Mouse (Mus musculus) cerebellum, adult 2 months (tissue): Measurements from ENCODE around the gene Hapln2. TPM values are rescaled to one million over a fixed set of nuclear protein-coding genes. Genes with fewer than 3 reads are reported as not detected.

Experiments
- DNase-seq, 2 experiments: peaks; one replicate each; pipeline ENCODE4 v3.0.0; 2021
- H3K27ac ChIP-seq: fragments of 200-500 bp; 2 replicates; pipeline ENCODE4 v1.5.1; 2012; ENCODE audit warnings: low read length, control low read depth, inconsistent platforms; ENCODE audit not compliant: insufficient read depth
- H3K27me3 ChIP-seq: fragments of 200-500 bp; 2 replicates; pipeline ENCODE4 v1.6.1; 2012; ENCODE audit warnings: inconsistent platforms, mild to moderate bottlenecking, low read length, moderate library complexity; ENCODE audit not compliant: control insufficient read depth, insufficient read depth
- H3K4me1 ChIP-seq: fragments of 200-500 bp; 2 replicates; pipeline ENCODE4 v1.6.1; 2011; ENCODE audit warnings: low read length; ENCODE audit not compliant: control insufficient read depth, insufficient read depth
- H3K4me3 ChIP-seq: fragments of 200-500 bp; replicated peaks from 2 replicates; pipeline ENCODE3; 2011; ENCODE audit warnings: mild to moderate bottlenecking, low read depth, low read length, control low read depth; ENCODE audit not compliant: insufficient read depth
- CTCF ChIP-seq: fragments of 200-500 bp; IDR thresholded peaks from 2 replicates; pipeline ENCODE4 v1.5.1; 2011; ENCODE audit warnings: low read depth, mild to moderate bottlenecking, control low read depth, low read length, moderate library complexity, borderline replicate concordance; ENCODE audit not compliant: insufficient read depth
- POLR2A ChIP-seq: fragments of 200-500 bp; IDR thresholded peaks from 2 replicates; pipeline ENCODE4 v1.6.1; 2011; ENCODE audit warnings: low read length, control low read depth, borderline replicate concordance; ENCODE audit not compliant: insufficient read depth
- WGBS: fragments of 180-500 bp; shearing (Covaris S2); methylation state at CpG from one replicate; pipeline ENCODE4 v1.1.7; 2018; 5-methylcytosine and 5-hydroxymethylcytosine counted together
- polyA plus RNA-seq: library from polyadenylated mRNA; depleted of rRNA; stranded (reverse); fragments of >200 nt; gene quantifications from 2 replicates; pipeline ENCODE4 v1.2.3, GENCODE M21; 2012

The Hapln2 gene
- polyA plus RNA-seq, 1 experiment: 112 TPM

DNA sequence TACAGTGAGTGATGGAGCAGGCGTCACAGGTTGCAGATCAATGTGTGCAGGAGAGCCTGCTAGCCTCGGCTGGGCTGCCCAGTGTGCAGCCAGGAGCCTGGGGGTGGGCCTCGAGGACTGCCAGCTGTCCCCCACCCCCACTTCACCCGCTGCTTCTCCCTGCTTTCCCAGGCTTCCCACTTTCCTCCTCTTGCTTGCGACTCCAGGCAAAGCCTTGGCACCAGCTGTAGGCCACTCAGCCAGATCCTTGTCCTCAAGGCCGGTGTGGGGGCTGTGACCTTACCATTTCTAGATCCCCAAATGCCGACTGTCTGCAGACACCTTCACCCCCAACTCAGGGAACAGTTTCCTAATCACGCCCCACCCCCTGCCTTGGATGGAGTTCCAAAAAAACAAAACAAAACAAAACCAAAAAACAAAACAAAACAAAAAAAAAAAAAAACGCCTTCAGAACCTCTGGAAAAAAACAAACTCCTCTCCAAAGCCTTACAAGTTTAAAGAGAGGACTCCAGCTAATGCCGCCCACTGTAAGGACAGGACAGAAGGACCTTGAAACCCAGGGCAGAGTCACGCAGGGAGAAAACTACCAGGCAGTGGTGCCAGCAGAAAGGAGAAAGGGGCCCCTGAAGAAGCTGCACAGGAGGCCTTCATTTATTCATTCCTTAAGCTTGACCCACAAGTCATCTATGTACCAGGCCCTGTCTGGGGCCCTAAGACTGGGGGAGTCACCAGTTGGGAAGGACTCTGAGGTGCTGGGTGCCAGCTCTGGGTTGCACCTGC is 26.4 kb downstream of the Hapln2 start:
- WGBS: 31% methylated on average over 11 of the region's 11 CpGs
- no peaks in the 10 kb centered on the region; the same call in 1 of the 2 replicates for H3K4me1 ChIP-seq
- peaks cover 4% of the 10 kb centered on the region; the same call in 1 of the 2 replicates for H3K27me3 ChIP-seq
- peak overlapping the region; percentile 53 for H3K4me3 ChIP-seq
- H3K27ac ChIP-seq: no peak overlapping the region; the same call in 1 of the 2 replicates
- DNase-seq: peak in 1 of 2 experiments; percentile 28
- no peak for TF ChIP-seq CTCF
- no peak for TF ChIP-seq POLR2A

- no peaks in the 10 kb centered on the region; the same call in 1 of the 2 replicates for H3K4me1 ChIP-seq
- DNase-seq: peak; percentile 47 to 54
- TF ChIP-seq POLR2A: no peak
- TF ChIP-seq CTCF: no peak
- peak within 1 kb of the TSS; percentile 57; the same call in 1 of the 2 replicates for H3K27ac ChIP-seq
- under 1% methylated on average over 39 of the region's 39 CpGs for WGBS
- H3K27me3 ChIP-seq: peaks cover 4% of the 10 kb centered on the region; the same call in 1 of the 2 replicates
- H3K4me3 ChIP-seq: peak within 1 kb of the TSS; percentile 53
These were observed 27.2 kb downstream of the Hapln2 start, which contains the start of gene Bcan for GRCm38 (mm10) chr3:88000181-88000580. Bcan (minus strand) TSS chr3:88000230.

DNA sequence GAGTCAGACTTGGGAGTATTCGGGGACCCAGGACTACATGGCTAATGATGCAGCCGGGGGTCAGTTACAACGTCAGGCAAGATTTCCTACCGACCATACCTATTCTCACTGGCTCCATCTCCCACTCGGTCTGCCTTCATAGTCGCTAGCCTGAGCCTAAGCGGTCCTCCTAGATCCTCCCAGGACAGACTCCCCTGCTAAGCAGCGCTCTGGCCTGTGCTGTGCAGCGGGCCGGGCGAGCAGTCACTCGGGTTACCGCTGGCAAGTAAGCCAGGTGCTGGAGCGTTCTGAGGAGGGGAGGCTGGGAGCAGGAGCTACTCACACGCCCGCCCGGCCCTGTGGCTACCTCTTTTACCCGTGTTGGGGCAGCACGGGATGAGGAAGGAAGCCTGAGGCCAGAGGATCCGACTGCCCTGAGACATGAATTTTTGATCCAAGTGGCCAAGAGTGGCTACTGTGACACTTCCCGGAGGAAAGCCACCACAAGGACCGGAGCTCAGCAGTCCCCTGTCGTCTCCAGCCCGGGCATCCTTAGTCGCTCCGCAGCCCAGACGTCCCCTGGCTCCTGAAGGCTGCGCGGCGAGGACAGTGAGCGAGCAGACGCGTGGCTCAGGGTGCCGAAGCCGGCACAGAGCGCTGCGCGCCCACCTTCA is 28.0 kb downstream of the Hapln2 start:
- peak overlapping the region; percentile 57; the same call in 1 of the 2 replicates for H3K27ac ChIP-seq
- no peaks in the 10 kb centered on the region; the same call in 1 of the 2 replicates for H3K4me1 ChIP-seq
- under 1% methylated on average over 38 of the region's 38 CpGs for WGBS
- DNase-seq: no peak
- H3K27me3 ChIP-seq: peaks cover 4% of the 10 kb centered on the region; the same call in 1 of the 2 replicates
- TF ChIP-seq POLR2A (no peak), CTCF (no peak)
- H3K4me3 ChIP-seq: peak overlapping the region; percentile 53

DNA sequence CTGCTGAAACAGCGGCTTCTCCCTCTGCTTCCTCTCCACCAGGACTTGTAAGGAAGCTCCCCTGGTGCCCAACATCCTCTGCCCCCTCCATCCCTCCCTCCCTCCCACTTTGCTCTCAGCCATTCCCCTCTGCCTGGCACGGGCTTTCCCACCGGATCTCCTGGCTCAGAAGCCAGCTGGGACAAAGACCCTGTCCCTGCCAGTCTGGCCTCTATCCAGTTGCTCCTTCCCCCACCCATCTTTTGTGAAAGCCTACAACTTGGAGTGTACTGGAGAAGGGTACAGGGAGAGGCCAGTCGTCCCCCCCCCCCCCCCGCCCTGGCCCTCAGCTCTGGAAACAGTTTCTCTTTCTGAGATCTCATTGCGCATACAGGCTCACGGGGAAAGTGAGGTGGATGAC is 28.6 kb downstream of the Hapln2 start:
- H3K4me1 ChIP-seq: no peaks in the 10 kb centered on the region; the same call in 1 of the 2 replicates
- DNase-seq: peak in 1 of 2 experiments; percentile 33
- WGBS: 3% methylated on average over 7 of the region's 7 CpGs
- H3K4me3 ChIP-seq: peak overlapping the region; percentile 53
- no peak for TF ChIP-seq CTCF
- no peak for TF ChIP-seq POLR2A
- H3K27ac ChIP-seq: no peak overlapping the region
- peaks cover 4% of the 10 kb centered on the region; the same call in 1 of the 2 replicates for H3K27me3 ChIP-seq

GRCm38 (mm10) chr3:87996971-87997614 is 30.3 kb downstream of the Hapln2 start:
- peak overlapping the region; percentile 44 for H3K4me3 ChIP-seq
- no peaks in the 10 kb centered on the region; the same call in 1 of the 2 replicates for H3K4me1 ChIP-seq
- H3K27me3 ChIP-seq: peaks cover 4% of the 10 kb centered on the region; the same call in 1 of the 2 replicates
- DNase-seq: peak in 1 of 2 experiments; percentile 16
- no peak overlapping the region for H3K27ac ChIP-seq
- TF ChIP-seq POLR2A (no peak), CTCF (no peak)
- WGBS: 6% methylated on average over 49 of the region's 49 CpGs

- TF ChIP-seq CTCF (no peak), POLR2A (no peak)
- Histone ChIP-seq H3K27ac (no peak overlapping the region), H3K4me3 (no peak overlapping the region), H3K27me3 (peaks cover 4% of the 10 kb centered on the region; the same call in 1 of the 2 replicates), H3K4me1 (no peaks in the 10 kb centered on the region; the same call in 1 of the 2 replicates)
- WGBS: 20% methylated on average over 15 of the region's 15 CpGs
- DNase-seq: no peak
These were observed 31.0 kb downstream of the Hapln2 start for GRCm38 (mm10) chr3:87996401-87996800.

- Histone ChIP-seq H3K27ac (no peak overlapping the region), H3K4me1 (no peaks in the 10 kb centered on the region; the same call in 1 of the 2 replicates), H3K4me3 (no peak overlapping the region), H3K27me3 (peaks cover 4% of the 10 kb centered on the region; the same call in 1 of the 2 replicates)
- DNase-seq: no peak
- TF ChIP-seq CTCF: no peak
- TF ChIP-seq POLR2A: no peak
- WGBS: 29% methylated on average over 11 of the region's 11 CpGs
These were observed 32.1 kb downstream of the Hapln2 start for GRCm38 (mm10) chr3:87995331-87995730.
